ENCODE assay signal across 8 mouse cellular contexts in the genomic region with DNA sequence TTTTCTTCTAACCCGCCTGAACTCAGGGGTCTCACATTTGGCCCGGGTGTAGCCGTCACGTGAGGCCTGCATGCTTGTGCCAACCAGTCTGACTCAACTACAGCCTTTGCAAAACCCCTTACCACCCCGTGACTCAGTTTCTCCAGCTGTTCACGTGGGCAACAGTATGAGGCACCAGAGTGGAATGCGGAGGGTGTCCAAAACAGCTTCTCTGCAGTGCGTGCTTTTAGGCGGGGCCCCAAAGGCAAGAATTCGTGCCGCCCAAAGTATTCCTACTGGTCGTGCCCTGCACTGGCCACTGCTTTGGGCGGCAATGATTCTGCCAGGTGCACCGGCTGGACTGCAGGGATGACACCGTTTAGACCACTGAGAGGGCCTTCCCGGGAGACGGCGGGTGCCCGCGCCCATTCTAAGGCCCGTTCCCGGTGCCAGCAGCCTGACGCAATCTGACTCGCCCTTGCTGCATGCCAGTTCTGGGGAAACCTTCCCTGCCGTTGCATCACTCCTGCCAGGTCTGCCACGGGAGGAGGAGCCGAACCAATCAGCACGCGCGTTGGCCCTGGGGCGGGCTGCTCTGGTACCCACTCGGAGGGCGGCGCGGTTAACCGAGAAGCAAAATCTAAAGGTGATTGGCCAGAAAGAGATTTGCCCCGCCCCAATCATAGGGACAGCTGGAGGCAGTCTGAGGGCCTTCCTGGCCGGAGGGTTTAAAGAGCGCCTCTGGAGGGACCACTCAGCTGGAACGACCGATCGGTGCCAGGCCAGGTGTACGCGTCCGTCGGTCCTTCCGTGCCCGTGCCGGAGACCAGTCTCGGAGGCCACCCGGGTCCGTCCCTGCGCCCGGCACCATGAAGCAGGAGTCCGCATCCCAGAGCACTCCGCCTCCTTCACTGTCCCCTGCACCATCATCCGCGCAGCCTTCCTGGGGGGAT. TPM values are rescaled to one million over a fixed set of nuclear protein-coding genes. Genes with fewer than 3 reads are reported as not detected.
DNase-seq lines count a peak whose midpoint lies in the region; ATAC-seq and TF ChIP-seq lines count a peak whose summit lies in the region.

A gene (plus strand): TSS at position 675 of the 932 bp plus-strand sequence.

- TF ChIP-seq POLR2A in kidney, adult 2 months (IDR thresholded peaks at IDR 0.05; ENCODE audit: low read depth, low read length), result no peak

- WGBS in embryonic facial prominence, embryonic 12.5 days, result 5% methylated on average over 58 of the region's 58 CpGs
- WGBS in kidney, adult 2 months, result 7% methylated on average over 58 of the region's 58 CpGs
- WGBS in limb, embryonic 12.5 days, result 5% methylated on average over 58 of the region's 58 CpGs
- 5% methylated on average over 58 of the region's 58 CpGs for WGBS in midbrain, embryonic 14.5 days

- no peak for TF ChIP-seq CTCF in kidney, adult 2 months (conservative IDR thresholded peaks at IDR 0.05; ENCODE audit: insufficient read depth, insufficient read length, low read depth, low read length)

- H3K27me3 ChIP-seq in embryonic facial prominence, embryonic 12.5 days, result peaks cover 27% of the 10 kb centered on the region
- no peaks in the 10 kb centered on the region for H3K27me3 ChIP-seq in kidney, adult 2 months (replicated peaks; ENCODE audit: control insufficient read depth, insufficient read depth, low read length)
- H3K27me3 ChIP-seq in limb, embryonic 12.5 days, result peaks cover 51% of the 10 kb centered on the region
- peaks cover 12% of the 10 kb centered on the region; the same call in 1 of the 2 replicates for H3K27me3 ChIP-seq in midbrain, embryonic 14.5 days (ENCODE audit: control insufficient read depth, insufficient read depth, low read length)

- H3K9me3 ChIP-seq in embryonic facial prominence, embryonic 12.5 days, result no peaks in the 10 kb centered on the region
- H3K9me3 ChIP-seq in limb, embryonic 12.5 days, result no peaks in the 10 kb centered on the region
- no peaks in the 10 kb centered on the region for H3K9me3 ChIP-seq in midbrain, embryonic 14.5 days (ENCODE audit: control insufficient read depth, low read length)

- H3K36me3 ChIP-seq in embryonic facial prominence, embryonic 12.5 days, result no peaks in the 10 kb centered on the region
- H3K36me3 ChIP-seq in kidney, adult 2 months (ENCODE audit: control insufficient read depth, insufficient read depth, low read length), result no peaks in the 10 kb centered on the region
- H3K36me3 ChIP-seq in limb, embryonic 12.5 days, result no peaks in the 10 kb centered on the region
- no peaks in the 10 kb centered on the region for H3K36me3 ChIP-seq in midbrain, embryonic 14.5 days (ENCODE audit: control insufficient read depth, insufficient read depth, low read length)

- H3K4me2 ChIP-seq in embryonic facial prominence, embryonic 12.5 days (replicated peaks), result peak within 1 kb of the TSS; percentile 82
- peak within 1 kb of the TSS; percentile 91 for H3K4me2 ChIP-seq in limb, embryonic 12.5 days
- peak within 1 kb of the TSS; percentile 89 for H3K4me2 ChIP-seq in midbrain, embryonic 14.5 days (ENCODE audit: low read length)

- peak within 1 kb of the TSS; percentile 56 for H3K4me3 ChIP-seq in embryonic facial prominence, embryonic 12.5 days
- H3K4me3 ChIP-seq in kidney, adult 2 months (ENCODE audit: insufficient read depth, low read depth, low read length), result peak within 1 kb of the TSS; percentile 45
- peak within 1 kb of the TSS; percentile 57 for H3K4me3 ChIP-seq in limb, embryonic 12.5 days (replicated peaks)
- peak within 1 kb of the TSS; percentile 59 for H3K4me3 ChIP-seq in midbrain, embryonic 14.5 days (replicated peaks; ENCODE audit: low read depth, low read length)

- peak; percentile 97 for DNase-seq in 3T3-L1 (ENCODE audit: low read depth, low spot score)
- peak; percentile 95 to 97 for DNase-seq in adrenal gland, postnatal 36 days
- peak; percentile 89 to 91 for DNase-seq in heart, adult 18-20 months
- DNase-seq in kidney, adult 2 months, result peak; percentile 96
- DNase-seq in midbrain, embryonic 14.5 days, result peak; percentile 93
- peak; percentile 74 to 86 for DNase-seq in spleen, postnatal 10 days (ENCODE audit: low spot score in 2 of 2)

- H3K27ac ChIP-seq in embryonic facial prominence, embryonic 12.5 days, result no peak within 1 kb of the TSS
- H3K27ac ChIP-seq in kidney, adult 2 months (ENCODE audit: insufficient read depth, low read depth, low read length), result no peak within 1 kb of the TSS
- H3K27ac ChIP-seq in limb, embryonic 12.5 days, result no peak within 1 kb of the TSS
- H3K27ac ChIP-seq in midbrain, embryonic 14.5 days (replicated peaks; ENCODE audit: low read depth, low read length), result no peak within 1 kb of the TSS

- peak within 1 kb of the TSS; percentile 55 for H3K9ac ChIP-seq in embryonic facial prominence, embryonic 12.5 days
- H3K9ac ChIP-seq in limb, embryonic 12.5 days (replicated peaks), result peak within 1 kb of the TSS; percentile 64
- H3K9ac ChIP-seq in midbrain, embryonic 14.5 days (replicated peaks; ENCODE audit: low read length), result peak within 1 kb of the TSS; percentile 70

- peak; percentile 84 for ATAC-seq in embryonic facial prominence, embryonic 12.5 days (ENCODE audit: insufficient number of reproducible peaks, insufficient read depth, low FRiP score, low TSS enrichment)
- peak; percentile 88 for ATAC-seq in limb, embryonic 12.5 days (ENCODE audit: insufficient number of reproducible peaks, insufficient read depth, low FRiP score, low TSS enrichment, low read depth)
- peak; percentile 94 for ATAC-seq in midbrain, embryonic 14.5 days (ENCODE audit: low FRiP score, low TSS enrichment)

- peaks cover 4% of the 10 kb centered on the region; the same call in 1 of the 2 replicates for H3K4me1 ChIP-seq in embryonic facial prominence, embryonic 12.5 days
- H3K4me1 ChIP-seq in kidney, adult 2 months (ENCODE audit: control insufficient read depth, insufficient read depth, low read length), result peaks cover 5% of the 10 kb centered on the region; the same call in 1 of the 2 replicates
- peaks cover 9% of the 10 kb centered on the region for H3K4me1 ChIP-seq in limb, embryonic 12.5 days (replicated peaks)
- no peaks in the 10 kb centered on the region for H3K4me1 ChIP-seq in midbrain, embryonic 14.5 days (ENCODE audit: control insufficient read depth, insufficient read depth, low read length)

RNA-seq across cellular contexts. Expression of the gene that starts here (rescaled TPM):
- total RNA-seq in adrenal gland, postnatal 36 days (2021), result 1 to 10 TPM; 4.6 to 9.3 TPM
- 0.79 and 1.0 TPM in 2 replicates for polyA plus RNA-seq in embryonic facial prominence, embryonic 12.5 days (2016; fragmentation: Nextera tagmentation; extraction: Ambion mirVana)
- 1 to 10 TPM; 4.0 to 7.0 TPM for total RNA-seq in heart, adult 18-20 months (2021)
- 2.0 and 2.2 TPM in 2 replicates for polyA plus RNA-seq in kidney, adult 2 months (2012; rRNA removed)
- polyA plus RNA-seq in limb, embryonic 12.5 days (2016; fragmentation: Nextera tagmentation; extraction: Ambion mirVana), result 0.45 and 0.68 TPM in 2 replicates
- polyA plus RNA-seq in midbrain, embryonic 14.5 days (2014; fragmentation: Nextera tagmentation; extraction: Ambion mirVana), result 5.0 and 8.4 TPM in 2 replicates

Comparison
In these comparisons a context has a peak if more than half of its experiments do, and no peak if none do; other contexts are left out.
1. Peak in ATAC-seq, H3K4me3 ChIP-seq, H3K9ac ChIP-seq and H3K4me2 ChIP-seq in limb, embryonic 12.5 days; RNA of the gene not detected or under 1 TPM.